Mouse (Mus musculus) forebrain, embryonic 10.5 days (tissue): ENCODE measurements around the gene Rasa2. TPM values are rescaled to one million over a fixed set of nuclear protein-coding genes. Genes with fewer than 3 reads are reported as not detected.

ENCODE experiments used
- DNase-seq: peaks from one replicate; pipeline ENCODE4 v3.0.0-alpha.2; 2017; ENCODE audit warnings: low spot score; ENCODE audit errors: extremely low spot score
- H3K27ac ChIP-seq: fragments of 300-500 bp; sonication (generic); 2 replicates; pipeline ENCODE4 v1.5.1; 2016; ENCODE audit warnings: mild to moderate bottlenecking
- H3K27me3 ChIP-seq: fragments of 300-500 bp; sonication (generic); 2 replicates; pipeline ENCODE4 v1.6.1; 2016; ENCODE audit warnings: mild to moderate bottlenecking; ENCODE audit not compliant: poor library complexity, severe bottlenecking
- H3K36me3 ChIP-seq: fragments of 300-500 bp; sonication (generic); replicated peaks from 2 replicates; pipeline ENCODE4 v1.6.1; 2016; ENCODE audit warnings: mild to moderate bottlenecking, moderate library complexity
- H3K4me1 ChIP-seq: fragments of 300-500 bp; sonication (generic); 2 replicates; pipeline ENCODE4 v1.6.1; 2016
- H3K4me3 ChIP-seq: fragments of 300-500 bp; sonication (generic); 2 replicates; pipeline ENCODE4 v1.5.1; 2016; ENCODE audit warnings: mild to moderate bottlenecking, moderate library complexity
- H3K9me3 ChIP-seq: fragments of 300-500 bp; sonication (generic); 2 replicates; pipeline ENCODE4 v1.6.1; 2016; ENCODE audit warnings: mild to moderate bottlenecking, moderate library complexity
- WGBS: fragments of 180-500 bp; shearing (Covaris S2); methylation state at CpG from one replicate; pipeline ENCODE4 v1.1.7; 2016; 5-methylcytosine and 5-hydroxymethylcytosine counted together
- polyA plus RNA-seq: library from polyadenylated mRNA; unstranded; fragments of >200 nt; fragmentation: Nextera tagmentation; extraction: Ambion mirVana; gene quantifications from 2 replicates; pipeline ENCODE4 v1.2.1, GENCODE M21; 2016

The Rasa2 gene
- polyA plus RNA-seq, 1 experiment from 2014 or later, result 13.3 TPM

- H3K27me3 ChIP-seq, result no peaks in the 10 kb centered on the region
- H3K4me3 ChIP-seq, result no peak overlapping the region
- WGBS, result 87% methylated on average over 2 of the region's 2 CpGs
- no peak overlapping the region for H3K27ac ChIP-seq
- H3K36me3 ChIP-seq, result peaks cover 36% of the 10 kb centered on the region
- peaks cover 5% of the 10 kb centered on the region for H3K4me1 ChIP-seq
- peaks cover 17% of the 10 kb centered on the region for H3K9me3 ChIP-seq
- DNase-seq, result no peak
Observed at GRCm38 (mm10) chr9:96610813-96611212, 20.6 kb downstream of the Rasa2 start.

GRCm38 (mm10) chr9:96603416-96603815 lies 28.0 kb downstream of the Rasa2 start:
- Histone ChIP-seq H3K4me3 (no peak overlapping the region), H3K27me3 (no peaks in the 10 kb centered on the region), H3K36me3 (peaks cover 54% of the 10 kb centered on the region), H3K27ac (no peak overlapping the region), H3K4me1 (peaks cover 4% of the 10 kb centered on the region), H3K9me3 (peaks cover 17% of the 10 kb centered on the region)
- WGBS, result 23% methylated on average over 6 of the region's 6 CpGs
- no peak for DNase-seq

DNA sequence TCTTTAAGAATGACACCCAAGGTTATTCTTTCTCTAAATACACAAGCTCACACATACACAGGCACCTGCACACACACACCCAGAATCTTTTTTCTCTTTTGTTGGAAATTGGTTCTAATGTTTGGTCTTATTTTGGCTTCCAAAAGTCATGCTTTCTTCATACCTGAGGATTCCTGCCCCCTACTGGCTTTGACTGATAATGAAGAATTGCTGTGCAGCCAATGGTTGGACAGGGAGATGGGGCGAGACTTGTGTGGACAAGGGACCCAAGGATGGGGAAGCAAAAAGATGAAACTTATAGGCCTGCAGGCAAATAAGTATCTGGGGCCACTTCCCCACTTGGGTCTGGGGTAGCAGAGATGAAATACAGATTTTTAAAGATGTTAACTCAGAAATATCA lies 33.5 kb downstream of the Rasa2 start:
- Histone ChIP-seq H3K9me3 (no peaks in the 10 kb centered on the region), H3K27ac (no peak overlapping the region), H3K4me3 (no peak overlapping the region), H3K36me3 (peaks cover 29% of the 10 kb centered on the region), H3K4me1 (no peaks in the 10 kb centered on the region), H3K27me3 (no peaks in the 10 kb centered on the region)
- DNase-seq, result no peak
- WGBS, result 91% methylated on average over 1 of the region's 1 CpGs

DNA sequence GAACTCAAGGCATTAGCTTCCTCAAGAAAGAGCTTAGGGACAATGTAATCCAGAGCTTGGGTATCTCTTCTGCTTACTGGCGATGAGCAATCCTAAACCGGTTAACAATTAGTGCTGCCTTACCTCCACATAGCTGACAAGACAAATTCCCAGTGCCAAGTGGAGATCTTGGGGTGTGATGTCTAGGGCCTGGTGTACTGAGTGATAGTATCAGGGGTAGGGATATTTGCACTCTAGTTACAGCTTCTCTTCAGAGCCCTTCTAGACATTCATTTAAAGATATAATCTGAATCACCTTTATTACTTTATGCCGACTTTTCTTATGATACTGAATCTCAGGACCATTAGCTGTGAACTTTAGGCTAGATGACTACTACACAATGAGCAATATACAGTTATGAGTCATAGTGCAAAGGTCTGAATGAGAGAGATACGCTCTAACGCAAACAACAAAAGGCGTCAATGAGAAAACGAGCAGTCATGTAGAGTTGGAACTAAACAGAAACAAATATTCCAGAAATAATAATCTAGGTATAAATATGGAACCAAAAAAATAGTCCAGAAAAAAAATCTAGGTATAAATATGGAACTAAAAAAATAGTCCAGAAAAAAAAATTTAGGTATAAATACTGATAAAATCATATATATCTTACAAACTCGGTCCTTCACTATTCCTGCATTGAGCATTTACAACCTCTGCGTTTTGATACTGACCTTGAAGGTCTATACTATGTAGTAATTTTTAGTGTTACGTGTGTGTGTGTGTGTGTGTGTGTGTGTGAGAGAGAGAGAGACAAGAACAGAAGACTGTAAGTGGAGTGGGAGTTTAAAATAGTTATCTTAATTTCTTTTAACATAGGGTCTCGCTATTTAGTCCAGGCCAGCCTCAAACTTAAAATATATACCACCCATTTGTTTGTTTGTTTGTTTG lies 38.5 kb downstream of the Rasa2 start:
- DNase-seq, result no peak
- Histone ChIP-seq H3K4me1 (no peaks in the 10 kb centered on the region), H3K9me3 (no peaks in the 10 kb centered on the region), H3K36me3 (peaks cover 24% of the 10 kb centered on the region), H3K4me3 (no peak overlapping the region), H3K27ac (no peak overlapping the region), H3K27me3 (no peaks in the 10 kb centered on the region)
- 97% methylated on average over 11 of the region's 11 CpGs for WGBS

- no peaks in the 10 kb centered on the region for H3K9me3 ChIP-seq
- no peak for DNase-seq
Observed at GRCm38 (mm10) chr9:96589346-96589745, 42.1 kb downstream of the Rasa2 start.

DNA sequence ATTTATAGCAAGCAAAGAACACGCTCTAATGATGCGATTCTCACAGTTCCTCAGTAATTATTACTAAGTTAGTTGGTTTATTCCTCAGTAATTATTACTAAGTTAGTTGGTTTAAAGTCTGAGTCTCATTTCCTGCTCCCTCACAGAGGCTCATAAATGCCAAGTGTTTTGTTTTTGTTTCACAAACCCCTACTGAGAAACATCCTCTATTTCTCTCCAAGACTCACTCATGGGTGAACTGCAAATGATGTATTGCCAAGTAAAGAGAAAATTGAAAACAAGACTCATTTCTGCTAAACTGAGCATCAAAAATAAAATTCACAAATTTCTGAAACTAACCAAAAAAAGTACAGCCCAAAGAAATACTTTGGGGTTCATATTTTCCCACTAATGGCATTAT lies 47.9 kb downstream of the Rasa2 start:
- DNase-seq, result no peak
- Histone ChIP-seq H3K4me1 (no peaks in the 10 kb centered on the region), H3K36me3 (no peaks in the 10 kb centered on the region; the same call in 1 of the 2 replicates), H3K27me3 (no peaks in the 10 kb centered on the region), H3K4me3 (no peak overlapping the region), H3K27ac (no peak overlapping the region), H3K9me3 (no peaks in the 10 kb centered on the region)
- WGBS, result 96% methylated on average over 2 of the region's 2 CpGs

More at GRCm38 (mm10) chr9:96589346-96589745, 42.1 kb downstream of the Rasa2 start:
- no peaks in the 10 kb centered on the region for H3K27me3 ChIP-seq
- WGBS, result 93% methylated on average over 5 of the region's 5 CpGs
- H3K4me1 ChIP-seq, result no peaks in the 10 kb centered on the region
- no peak overlapping the region for H3K27ac ChIP-seq
- no peak overlapping the region for H3K4me3 ChIP-seq
- H3K36me3 ChIP-seq, result peaks cover 18% of the 10 kb centered on the region

DNA sequence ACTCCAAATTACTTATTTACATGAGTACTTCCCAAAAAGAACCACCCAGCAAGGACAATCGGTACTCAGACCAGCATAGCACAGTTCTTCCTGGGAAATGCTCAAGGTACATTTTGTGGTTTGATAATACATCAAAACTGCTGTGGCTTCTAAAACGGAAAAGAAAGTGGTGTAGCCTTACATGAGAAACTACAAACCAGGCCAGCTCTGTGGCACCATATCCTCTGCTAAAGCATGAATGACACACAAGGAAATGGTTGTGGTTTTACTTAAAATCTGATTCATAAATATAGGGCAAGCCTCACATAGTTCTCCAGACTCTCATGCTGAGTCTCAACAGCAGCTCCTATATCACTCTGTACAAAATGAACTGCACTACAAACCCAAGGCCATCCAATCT lies 48.3 kb downstream of the Rasa2 start:
- WGBS, result 87% methylated on average over 2 of the region's 2 CpGs

GRCm38 (mm10) chr9:96578190-96578589 lies 53.2 kb downstream of the Rasa2 start:
- H3K9me3 ChIP-seq, result no peaks in the 10 kb centered on the region
- peaks cover 2% of the 10 kb centered on the region; the same call in 1 of the 2 replicates for H3K36me3 ChIP-seq
- no peaks in the 10 kb centered on the region for H3K4me1 ChIP-seq
- H3K4me3 ChIP-seq, result no peak overlapping the region
- no peak for DNase-seq
- H3K27ac ChIP-seq, result no peak overlapping the region
- no peaks in the 10 kb centered on the region for H3K27me3 ChIP-seq
- 90% methylated on average over 4 of the region's 4 CpGs for WGBS

More for the DNA sequence above, 48.3 kb downstream of the Rasa2 start:
- H3K9me3 ChIP-seq, result no peaks in the 10 kb centered on the region
- DNase-seq, result no peak
- H3K27me3 ChIP-seq, result no peaks in the 10 kb centered on the region
- 0 out of 2 replicates have a peak, but pooled peaks cover 1% of the 10 kb centered on the region for H3K36me3 ChIP-seq
- H3K4me1 ChIP-seq, result no peaks in the 10 kb centered on the region
- H3K4me3 ChIP-seq, result no peak overlapping the region
- H3K27ac ChIP-seq, result no peak overlapping the region

GRCm38 (mm10) chr9:96577674-96578073 lies 53.7 kb downstream of the Rasa2 start:
- 90% methylated on average over 6 of the region's 6 CpGs for WGBS
- no peaks in the 10 kb centered on the region for H3K27me3 ChIP-seq
- no peaks in the 10 kb centered on the region for H3K9me3 ChIP-seq
- DNase-seq, result no peak
- H3K27ac ChIP-seq, result no peak overlapping the region
- no peaks in the 10 kb centered on the region for H3K4me1 ChIP-seq
- peaks cover 2% of the 10 kb centered on the region; the same call in 1 of the 2 replicates for H3K36me3 ChIP-seq
- H3K4me3 ChIP-seq, result no peak overlapping the region

GRCm38 (mm10) chr9:96573252-96573651 lies 58.2 kb downstream of the Rasa2 start:
- H3K4me3 ChIP-seq, result no peak overlapping the region
- WGBS, result 34% methylated on average over 1 of the region's 1 CpGs

GRCm38 (mm10) chr9:96572754-96573153 lies 58.7 kb downstream of the Rasa2 start:
- WGBS, result 91% methylated on average over 9 of the region's 9 CpGs
- no peaks in the 10 kb centered on the region for H3K4me1 ChIP-seq
- H3K27me3 ChIP-seq, result no peaks in the 10 kb centered on the region

More at GRCm38 (mm10) chr9:96573252-96573651, 58.2 kb downstream of the Rasa2 start:
- Histone ChIP-seq H3K36me3 (peaks cover 19% of the 10 kb centered on the region), H3K27ac (no peak overlapping the region), H3K9me3 (no peaks in the 10 kb centered on the region), H3K27me3 (no peaks in the 10 kb centered on the region), H3K4me1 (no peaks in the 10 kb centered on the region)
- DNase-seq, result no peak

GRCm38 (mm10) chr9:96566470-96566996 lies 64.9 kb downstream of the Rasa2 start:
- H3K9me3 ChIP-seq, result no peaks in the 10 kb centered on the region
- 88% methylated on average over 8 of the region's 8 CpGs for WGBS
- H3K4me3 ChIP-seq, result no peak overlapping the region
- no peak for DNase-seq
- H3K27ac ChIP-seq, result no peak overlapping the region
- H3K36me3 ChIP-seq, result peaks cover 44% of the 10 kb centered on the region
- H3K4me1 ChIP-seq, result no peaks in the 10 kb centered on the region
- H3K27me3 ChIP-seq, result no peaks in the 10 kb centered on the region

More at GRCm38 (mm10) chr9:96572754-96573153, 58.7 kb downstream of the Rasa2 start:
- Histone ChIP-seq H3K9me3 (no peaks in the 10 kb centered on the region), H3K4me3 (no peak overlapping the region), H3K27ac (no peak overlapping the region), H3K36me3 (peaks cover 17% of the 10 kb centered on the region)
- no peak for DNase-seq

- Histone ChIP-seq H3K9me3 (no peaks in the 10 kb centered on the region), H3K27me3 (no peaks in the 10 kb centered on the region), H3K4me1 (no peaks in the 10 kb centered on the region), H3K36me3 (peaks cover 48% of the 10 kb centered on the region), H3K4me3 (no peak overlapping the region), H3K27ac (no peak overlapping the region)
- WGBS, result 93% methylated on average over 4 of the region's 4 CpGs
- no peak for DNase-seq
Observed at GRCm38 (mm10) chr9:96563501-96563900, 67.9 kb downstream of the Rasa2 start.
